Mouse (Mus musculus) forebrain, embryonic 12.5 days (tissue): ENCODE measurements around the gene Sucla2. TPM values are rescaled to one million over a fixed set of nuclear protein-coding genes. Genes with fewer than 3 reads are reported as not detected.
"Not testable (repeated sequence)": the region's sequence is repeated elsewhere in the genome, so short reads cannot be mapped to it uniquely, and the experiment has no call there.

Experiments
- ATAC-seq: fragments of 200-750 bp; cut with Nextera tagmentation; 2 replicates; pipeline ENCODE4 v1.8.0; 2017; ENCODE audit warnings: moderate TSS enrichment; ENCODE audit not compliant: low FRiP score
- H3K27ac ChIP-seq: fragments of 300-500 bp; sonication (generic); 2 replicates; pipeline ENCODE4 v1.5.1; 2016; ENCODE audit warnings: mild to moderate bottlenecking
- H3K27me3 ChIP-seq: fragments of 300-500 bp; sonication (generic); 2 replicates; pipeline ENCODE4 v1.6.1; 2016; ENCODE audit warnings: mild to moderate bottlenecking
- H3K36me3 ChIP-seq: fragments of 300-500 bp; sonication (generic); replicated peaks from 2 replicates; pipeline ENCODE4 v1.6.1; 2016; ENCODE audit warnings: mild to moderate bottlenecking
- H3K4me1 ChIP-seq: fragments of 300-500 bp; sonication (generic); 2 replicates; pipeline ENCODE4 v1.6.1; 2016
- H3K4me2 ChIP-seq: fragments of 300-500 bp; sonication (generic); 2 replicates; pipeline ENCODE4 v1.6.1; 2016; ENCODE audit warnings: mild to moderate bottlenecking, moderate library complexity
- H3K4me3 ChIP-seq: fragments of 300-500 bp; sonication (generic); replicated peaks from 2 replicates; pipeline ENCODE4 v1.5.1; 2016; ENCODE audit warnings: mild to moderate bottlenecking
- H3K9ac ChIP-seq: fragments of 300-500 bp; sonication (generic); 2 replicates; pipeline ENCODE4 v1.6.1; 2016; ENCODE audit warnings: mild to moderate bottlenecking
- H3K9me3 ChIP-seq: fragments of 300-500 bp; sonication (generic); 2 replicates; pipeline ENCODE4 v1.6.1; 2016
- WGBS: fragments of 180-500 bp; shearing (Covaris S2); methylation state at CpG from one replicate; pipeline ENCODE4 v1.1.7; 2016; 5-methylcytosine and 5-hydroxymethylcytosine counted together
- polyA plus RNA-seq: library from polyadenylated mRNA; unstranded; fragments of >200 nt; fragmentation: Nextera tagmentation; extraction: Ambion mirVana; gene quantifications from 2 replicates; pipeline ENCODE4 v1.2.1, GENCODE M21; 2016

Gene Sucla2
- polyA plus RNA-seq, 1 experiment from 2014 or later: 100 TPM

DNA sequence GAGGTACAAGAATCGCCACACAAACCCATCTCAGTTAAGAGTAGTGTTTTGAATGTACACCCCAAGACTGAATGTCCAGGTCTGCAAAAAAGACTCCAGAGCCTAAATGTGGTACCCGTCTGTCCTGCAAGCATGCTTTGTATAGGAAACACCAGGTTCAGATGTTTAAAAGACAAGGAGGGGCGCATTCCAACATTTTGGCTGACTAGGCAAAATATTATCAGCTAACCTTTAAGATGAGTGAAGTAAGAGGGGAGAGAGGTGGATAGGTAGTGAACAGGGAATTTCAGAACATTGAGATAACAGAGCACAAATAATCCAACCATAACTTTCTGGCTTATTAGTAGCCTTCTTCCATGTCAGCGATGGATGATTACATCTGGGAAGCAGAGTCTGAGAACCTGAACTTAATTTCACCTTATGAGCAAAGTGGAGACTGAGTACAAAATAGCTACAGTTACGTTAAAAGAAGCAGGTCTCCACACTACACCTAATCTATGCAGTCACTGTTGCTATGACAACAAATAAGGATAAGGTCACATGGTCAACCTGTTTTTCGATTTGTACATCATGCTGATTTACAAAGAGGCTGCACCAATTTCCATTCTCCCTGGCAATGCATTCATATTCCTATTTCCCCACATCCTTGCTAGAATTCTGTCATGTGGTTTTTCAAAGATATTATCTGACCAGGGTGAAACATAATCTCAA is 8.8 kb downstream of the Sucla2 start:
- no peaks in the 10 kb centered on the region for H3K4me1 ChIP-seq
- no peaks in the 10 kb centered on the region for H3K9me3 ChIP-seq
- WGBS: 73% methylated on average over 6 of the region's 6 CpGs
- no peak for ATAC-seq
- no peak overlapping the region for H3K27ac ChIP-seq
- no peak overlapping the region for H3K4me3 ChIP-seq
- 0 out of 2 replicates have a peak, but pooled peaks cover 9% of the 10 kb centered on the region for H3K27me3 ChIP-seq
- H3K9ac ChIP-seq: no peak overlapping the region
- no peaks in the 10 kb centered on the region for H3K36me3 ChIP-seq
- H3K4me2 ChIP-seq: no peak overlapping the region

DNA sequence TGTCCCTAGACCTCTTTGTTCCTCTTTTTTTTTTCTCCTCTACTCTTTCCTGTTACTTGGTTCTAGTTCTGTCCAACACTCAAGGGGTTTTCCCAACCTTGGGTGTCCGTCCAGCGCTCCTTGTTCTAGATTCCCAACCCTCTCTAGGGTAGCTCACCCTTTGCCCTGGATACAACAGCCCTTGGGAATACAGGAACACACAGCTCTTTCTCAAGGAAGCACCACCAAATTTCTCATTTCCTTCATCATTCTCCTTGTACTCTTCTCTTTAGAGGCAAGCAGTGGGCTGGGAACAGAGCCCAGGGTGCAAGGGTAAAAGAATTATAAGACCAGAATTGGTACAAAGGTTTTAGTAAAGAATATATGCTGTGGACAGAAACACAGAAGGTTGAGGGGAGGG is 10.5 kb downstream of the Sucla2 start:
- Histone ChIP-seq H3K9ac (no peak overlapping the region), H3K9me3 (no peaks in the 10 kb centered on the region), H3K36me3 (no peaks in the 10 kb centered on the region), H3K4me3 (no peak overlapping the region), H3K27ac (no peak overlapping the region), H3K4me2 (no peak overlapping the region), H3K27me3 (0 out of 2 replicates have a peak, but pooled peaks cover 9% of the 10 kb centered on the region), H3K4me1 (no peaks in the 10 kb centered on the region)
- ATAC-seq: no peak
- 89% methylated on average over 2 of the region's 2 CpGs for WGBS

GRCm38 (mm10) chr14:73543781-73544180 is 18.7 kb downstream of the Sucla2 start:
- Histone ChIP-seq H3K27ac (0 out of 2 replicates have a peak overlapping the region, but pooled peaks have one; percentile 61), H3K36me3 (no peaks in the 10 kb centered on the region), H3K4me1 (peaks cover 6% of the 10 kb centered on the region; the same call in 1 of the 2 replicates), H3K27me3 (no peaks in the 10 kb centered on the region), H3K4me3 (no peak overlapping the region), H3K9ac (no peak overlapping the region), H3K9me3 (no peaks in the 10 kb centered on the region), H3K4me2 (no peak overlapping the region)
- ATAC-seq: peak; percentile 87; the same call in 1 of the 2 replicates
- WGBS: 16% methylated on average over 6 of the region's 6 CpGs

- H3K4me2 ChIP-seq: no peak overlapping the region
- no peak for ATAC-seq
- H3K4me1 ChIP-seq: peaks cover 6% of the 10 kb centered on the region; the same call in 1 of the 2 replicates
- H3K4me3 ChIP-seq: no peak overlapping the region
- H3K27ac ChIP-seq: no peak overlapping the region
- 62% methylated on average over 4 of the region's 4 CpGs for WGBS
- H3K9ac ChIP-seq: no peak overlapping the region
- H3K9me3 ChIP-seq: no peaks in the 10 kb centered on the region
- no peaks in the 10 kb centered on the region for H3K36me3 ChIP-seq
- H3K27me3 ChIP-seq: no peaks in the 10 kb centered on the region
These were observed 21.9 kb downstream of the Sucla2 start for GRCm38 (mm10) chr14:73547034-73547433.

DNA sequence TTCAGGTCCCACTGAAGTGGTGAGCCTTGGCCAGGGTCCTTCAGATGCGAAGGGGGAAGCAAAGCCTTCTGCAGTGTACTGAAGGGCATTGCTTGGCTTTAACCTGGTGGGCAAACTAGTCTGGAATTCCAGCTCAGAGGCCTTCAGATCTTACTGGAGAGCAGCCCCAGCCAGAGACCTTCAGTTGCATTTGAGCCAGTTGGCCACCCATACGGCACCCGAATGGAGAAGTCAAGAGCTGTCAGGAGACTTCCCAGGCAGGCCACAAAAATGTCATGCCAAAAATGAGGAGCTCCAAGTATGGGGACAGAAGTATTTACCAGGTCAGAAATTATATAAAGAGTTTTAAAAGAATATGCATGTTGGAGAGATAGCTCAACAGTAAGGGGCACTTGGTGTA is 22.9 kb downstream of the Sucla2 start, which contains the start of gene Nudt15:
Nudt15 (minus strand) TSS at position 192 of the 400 bp plus-strand sequence.
- WGBS: 94% methylated on average over 3 of the region's 3 CpGs

GRCm38 (mm10) chr14:73550291-73550690 is 25.2 kb downstream of the Sucla2 start:
- no peaks in the 10 kb centered on the region for H3K27me3 ChIP-seq
- H3K9ac ChIP-seq: no peak overlapping the region
- ATAC-seq: no peak
- H3K4me2 ChIP-seq: no peak overlapping the region
- H3K4me1 ChIP-seq: peaks cover 13% of the 10 kb centered on the region
- 59% methylated on average over 3 of the region's 3 CpGs for WGBS
- H3K9me3 ChIP-seq: no peaks in the 10 kb centered on the region
- H3K4me3 ChIP-seq: no peak overlapping the region
- H3K27ac ChIP-seq: no peak overlapping the region
- H3K36me3 ChIP-seq: 0 out of 2 replicates have a peak, but pooled peaks cover 1% of the 10 kb centered on the region

More for the DNA sequence above, 22.9 kb downstream of the Sucla2 start, which contains the start of gene Nudt15:
- Histone ChIP-seq H3K27ac (no peak within 1 kb of the TSS), H3K4me1 (peaks cover 6% of the 10 kb centered on the region; the same call in 1 of the 2 replicates), H3K4me3 (no peak within 1 kb of the TSS), H3K27me3 (no peaks in the 10 kb centered on the region), H3K9ac (no peak within 1 kb of the TSS), H3K36me3 (no peaks in the 10 kb centered on the region), H3K9me3 (no peaks in the 10 kb centered on the region), H3K4me2 (no peak within 1 kb of the TSS)
- no peak for ATAC-seq

DNA sequence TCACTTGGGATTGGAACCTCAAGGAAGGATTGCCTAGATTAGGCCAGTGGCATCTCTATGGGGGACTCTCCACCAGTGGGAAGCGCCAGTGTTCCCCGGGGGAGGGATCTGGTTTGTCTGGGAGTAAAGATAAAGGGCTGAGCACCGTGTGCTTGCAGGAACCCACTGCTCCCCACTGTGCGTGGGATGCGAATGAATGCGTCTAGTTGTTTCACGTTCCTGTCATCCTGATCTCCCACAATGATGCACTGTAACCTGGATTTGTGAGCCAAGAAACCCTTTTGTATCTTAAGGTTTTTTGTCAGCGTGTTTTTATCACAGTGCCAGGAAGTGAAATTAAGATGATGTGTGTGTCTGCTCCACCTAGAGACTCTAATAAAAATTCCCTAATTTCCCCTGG is 25.6 kb downstream of the Sucla2 start:
- Histone ChIP-seq H3K27me3 (no peaks in the 10 kb centered on the region), H3K9me3 (no peaks in the 10 kb centered on the region), H3K4me2 (no peak overlapping the region), H3K4me3 (no peak overlapping the region), H3K36me3 (0 out of 2 replicates have a peak, but pooled peaks cover 5% of the 10 kb centered on the region), H3K9ac (no peak overlapping the region), H3K27ac (no peak overlapping the region), H3K4me1 (peaks cover 13% of the 10 kb centered on the region)
- no peak for ATAC-seq
- WGBS: 42% methylated on average over 8 of the region's 8 CpGs

GRCm38 (mm10) chr14:73551164-73551563 is 26.0 kb downstream of the Sucla2 start:
- H3K9me3 ChIP-seq: no peaks in the 10 kb centered on the region
- ATAC-seq: no peak
- no peaks in the 10 kb centered on the region for H3K27me3 ChIP-seq
- WGBS: 83% methylated on average over 6 of the region's 6 CpGs
- no peak overlapping the region for H3K4me3 ChIP-seq
- no peak overlapping the region for H3K4me2 ChIP-seq
- H3K27ac ChIP-seq: no peak overlapping the region
- H3K4me1 ChIP-seq: peaks cover 13% of the 10 kb centered on the region
- H3K9ac ChIP-seq: no peak overlapping the region
- peaks cover 8% of the 10 kb centered on the region for H3K36me3 ChIP-seq

- ATAC-seq: peak; percentile 97
- Histone ChIP-seq H3K27me3 (no peaks in the 10 kb centered on the region), H3K27ac (peak overlapping the region; percentile 75; the same call in 1 of the 2 replicates), H3K4me1 (peaks cover 13% of the 10 kb centered on the region), H3K36me3 (peaks cover 13% of the 10 kb centered on the region), H3K4me2 (peak overlapping the region; percentile 73), H3K4me3 (peak overlapping the region; percentile 99), H3K9ac (peak overlapping the region; percentile 97), H3K9me3 (no peaks in the 10 kb centered on the region)
- 4% methylated on average over 60 of the region's 61 CpGs for WGBS
These were observed 27.4 kb downstream of the Sucla2 start for GRCm38 (mm10) chr14:73552341-73553121.

GRCm38 (mm10) chr14:73553122-73553696 is 28.1 kb downstream of the Sucla2 start:
- peak overlapping the region; percentile 99 for H3K4me3 ChIP-seq
- no peaks in the 10 kb centered on the region for H3K27me3 ChIP-seq
- WGBS: 2% methylated on average over 10 of the region's 10 CpGs
- peak overlapping the region; percentile 97 for H3K9ac ChIP-seq
- H3K9me3 ChIP-seq: no peaks in the 10 kb centered on the region
- H3K36me3 ChIP-seq: peaks cover 13% of the 10 kb centered on the region
- H3K27ac ChIP-seq: peak overlapping the region; percentile 75; the same call in 1 of the 2 replicates
- H3K4me2 ChIP-seq: peak overlapping the region; percentile 73
- peaks cover 13% of the 10 kb centered on the region for H3K4me1 ChIP-seq
- ATAC-seq: peak; percentile 72

GRCm38 (mm10) chr14:73569831-73570230 is 44.7 kb downstream of the Sucla2 start:
- not testable (repeated sequence) for H3K4me2 ChIP-seq, H3K9me3 ChIP-seq, H3K27me3 ChIP-seq, H3K27ac ChIP-seq, ATAC-seq, H3K4me1 ChIP-seq, H3K9ac ChIP-seq, H3K4me3 ChIP-seq
- WGBS: 96% methylated on average over 4 of the region's 4 CpGs
- H3K36me3 ChIP-seq: peaks cover 25% of the 10 kb centered on the region

DNA sequence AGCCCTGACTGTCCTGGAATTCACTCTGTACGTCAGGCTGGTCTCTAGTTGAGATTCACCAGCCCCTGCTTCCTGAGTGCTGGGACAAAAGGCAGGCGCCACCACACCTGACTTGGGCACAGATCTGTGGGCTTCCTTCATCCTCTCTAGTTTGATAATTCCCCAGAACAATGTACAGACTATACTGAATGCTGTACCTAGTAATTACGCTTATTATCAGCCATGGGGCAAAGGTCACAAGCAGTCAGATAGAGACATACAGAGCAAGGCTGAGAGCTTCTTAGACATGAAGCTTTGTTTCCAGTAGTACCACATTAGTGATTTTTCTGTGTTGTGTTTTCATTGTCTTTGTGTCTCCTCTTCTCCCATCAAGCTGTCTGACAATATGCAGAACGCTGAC is 46.0 kb downstream of the Sucla2 start:
- 91% methylated on average over 4 of the region's 4 CpGs for WGBS
- peaks cover 29% of the 10 kb centered on the region for H3K36me3 ChIP-seq
- H3K27ac ChIP-seq: no peak overlapping the region
- H3K4me2 ChIP-seq: no peak overlapping the region
- H3K9me3 ChIP-seq: no peaks in the 10 kb centered on the region
- H3K4me1 ChIP-seq: no peaks in the 10 kb centered on the region
- ATAC-seq: no peak
- no peak overlapping the region for H3K9ac ChIP-seq
- no peak overlapping the region for H3K4me3 ChIP-seq
- no peaks in the 10 kb centered on the region for H3K27me3 ChIP-seq
